ENCODE assay signal across 8 mouse cellular contexts in the genomic region with DNA sequence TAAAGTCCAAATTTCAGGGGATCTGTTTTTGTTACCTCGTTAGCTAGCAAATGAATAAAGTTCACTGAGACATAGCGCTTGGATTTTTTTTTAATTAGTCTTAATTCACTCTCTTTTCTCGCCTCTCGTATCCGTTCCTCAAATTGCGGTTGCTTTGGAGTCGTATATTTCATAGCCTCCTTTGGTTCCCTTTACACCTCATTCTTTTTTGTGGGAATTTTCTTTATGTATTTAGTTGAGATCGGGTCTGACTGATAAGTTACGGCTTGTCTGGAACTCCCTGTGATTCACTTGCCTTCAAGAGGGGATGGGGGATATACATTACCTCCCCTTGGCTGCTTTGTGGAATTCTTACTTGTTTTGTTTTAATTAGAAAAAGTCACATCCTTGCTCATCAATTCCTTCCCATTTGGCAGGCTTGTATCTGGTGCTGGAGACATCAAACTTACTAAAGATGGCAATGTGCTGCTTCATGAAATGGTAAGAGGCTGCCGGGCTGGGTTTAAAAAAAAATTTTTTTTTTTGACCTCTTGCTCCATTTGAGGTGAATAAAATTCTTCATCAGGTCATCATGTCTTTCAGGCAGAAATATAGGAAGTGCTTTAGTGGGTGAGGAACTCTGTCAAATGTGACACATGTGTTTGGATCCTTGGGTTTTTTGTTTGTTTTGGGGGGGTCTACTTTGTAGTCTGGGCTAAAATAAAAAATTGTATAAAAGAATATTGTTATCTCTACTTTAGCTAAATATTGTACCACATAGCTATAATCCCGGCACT. TPM values are rescaled to one million over a fixed set of nuclear protein-coding genes. Genes with fewer than 3 reads are reported as not detected.
A peak's percentile ranks its signal among the peaks of the same experiment; 100 is the strongest.
DNase-seq lines count a peak whose midpoint lies in the region; ATAC-seq and TF ChIP-seq lines count a peak whose summit lies in the region.

No protein-coding gene starts in this region.

- no peak for TF ChIP-seq POLR2A in liver, adult 2 months (IDR thresholded peaks at IDR 0.05; ENCODE audit: extremely low read depth, insufficient read depth, low read length)

- H3K4me1 ChIP-seq in liver, adult 2 months (ENCODE audit: control insufficient read depth, insufficient read depth, low read length), result peaks cover 4% of the 10 kb centered on the region; the same call in 1 of the 2 replicates
- H3K4me1 ChIP-seq in embryonic facial prominence, embryonic 14.5 days (ENCODE audit: control insufficient read depth, insufficient read depth, low read length), result peaks cover 16% of the 10 kb centered on the region
- H3K4me1 ChIP-seq in intestine, embryonic 16.5 days (ENCODE audit: control insufficient read depth, insufficient read depth, low read length), result peaks cover 19% of the 10 kb centered on the region
- peaks cover 24% of the 10 kb centered on the region for H3K4me1 ChIP-seq in neural tube, embryonic 13.5 days (replicated peaks)

- H3K27ac ChIP-seq in liver, adult 2 months (replicated peaks; ENCODE audit: insufficient read depth, low read depth, low read length), result peak overlapping the region; percentile 96
- peak overlapping the region; percentile 94 for H3K27ac ChIP-seq in embryonic facial prominence, embryonic 14.5 days (replicated peaks; ENCODE audit: low read depth, low read length)
- peak overlapping the region; percentile 90 for H3K27ac ChIP-seq in intestine, embryonic 16.5 days (ENCODE audit: low read length)
- H3K27ac ChIP-seq in neural tube, embryonic 13.5 days (replicated peaks), result peak overlapping the region; percentile 98

- ATAC-seq in embryonic facial prominence, embryonic 14.5 days (ENCODE audit: low read depth), result no peak
- ATAC-seq in intestine, embryonic 16.5 days, result no peak
- no peak for ATAC-seq in neural tube, embryonic 13.5 days (ENCODE audit: low read depth)
- ATAC-seq in erythroid progenitor cell, adult 5-6 weeks (replicated peaks; ENCODE audit: low FRiP score, poor library complexity, severe bottlenecking), result no peak

- TF ChIP-seq CTCF in liver, adult 2 months (IDR thresholded peaks at IDR 0.05; ENCODE audit: low read depth, low read length), result no peak

- no peak for DNase-seq in liver, adult 2 months (ENCODE audit: extremely low read depth, low read depth, low spot score)
- no peak for DNase-seq in liver
- DNase-seq in embryonic facial prominence, embryonic 14.5 days (ENCODE audit: low spot score), result no peak
- no peak for DNase-seq in c-Kit-positive CD71-positive TER-119-positive erythroid progenitor cells, embryonic 14.5 days (ENCODE audit: low spot score)
- no peak for DNase-seq in cerebellum, adult 11-12 months

- WGBS in liver, adult 2 months, result 9% methylated on average over 11 of the region's 11 CpGs
- WGBS in embryonic facial prominence, embryonic 14.5 days, result 10% methylated on average over 11 of the region's 11 CpGs
- 8% methylated on average over 11 of the region's 11 CpGs for WGBS in intestine, embryonic 16.5 days
- WGBS in neural tube, embryonic 13.5 days, result 15% methylated on average over 11 of the region's 11 CpGs

- H3K27me3 ChIP-seq in liver, adult 2 months (ENCODE audit: control insufficient read depth, insufficient read depth, low read length), result no peaks in the 10 kb centered on the region
- H3K27me3 ChIP-seq in embryonic facial prominence, embryonic 14.5 days (replicated peaks; ENCODE audit: control insufficient read depth, insufficient read depth, low read length), result no peaks in the 10 kb centered on the region
- H3K27me3 ChIP-seq in intestine, embryonic 16.5 days (replicated peaks; ENCODE audit: control insufficient read depth, insufficient read depth, low read length), result no peaks in the 10 kb centered on the region
- no peaks in the 10 kb centered on the region for H3K27me3 ChIP-seq in neural tube, embryonic 13.5 days

- H3K4me3 ChIP-seq in liver, adult 2 months (ENCODE audit: insufficient read depth, low read depth, low read length), result peak overlapping the region; percentile 82
- peak overlapping the region; percentile 93 for H3K4me3 ChIP-seq in embryonic facial prominence, embryonic 14.5 days (ENCODE audit: low read depth, low read length)
- peak overlapping the region; percentile 99 for H3K4me3 ChIP-seq in intestine, embryonic 16.5 days (ENCODE audit: low read length)
- peak overlapping the region; percentile 96 for H3K4me3 ChIP-seq in neural tube, embryonic 13.5 days

- H3K4me2 ChIP-seq in embryonic facial prominence, embryonic 14.5 days (ENCODE audit: low read depth, low read length), result peak overlapping the region; percentile 74
- H3K4me2 ChIP-seq in intestine, embryonic 16.5 days (ENCODE audit: low read depth, low read length), result peak overlapping the region; percentile 75
- peak overlapping the region; percentile 93 for H3K4me2 ChIP-seq in neural tube, embryonic 13.5 days

- peaks cover 4% of the 10 kb centered on the region; the same call in 1 of the 2 replicates for H3K79me2 ChIP-seq in liver, adult 2 months (ENCODE audit: control insufficient read depth, insufficient read depth, low read length)

- peak overlapping the region; percentile 94 for H3K9ac ChIP-seq in liver, adult 2 months (ENCODE audit: low read depth, low read length)
- peak overlapping the region; percentile 98 for H3K9ac ChIP-seq in embryonic facial prominence, embryonic 14.5 days (ENCODE audit: low read depth, low read length)
- peak overlapping the region; percentile 98 for H3K9ac ChIP-seq in intestine, embryonic 16.5 days (ENCODE audit: low read depth, low read length)
- H3K9ac ChIP-seq in neural tube, embryonic 13.5 days, result peak overlapping the region; percentile 94

- H3K9me3 ChIP-seq in embryonic facial prominence, embryonic 14.5 days (ENCODE audit: control insufficient read depth, low read length), result no peaks in the 10 kb centered on the region
- no peaks in the 10 kb centered on the region for H3K9me3 ChIP-seq in intestine, embryonic 16.5 days (ENCODE audit: control insufficient read depth, low read length)
- no peaks in the 10 kb centered on the region for H3K9me3 ChIP-seq in neural tube, embryonic 13.5 days

- H3K36me3 ChIP-seq in liver, adult 2 months (ENCODE audit: control insufficient read depth, insufficient read depth, low read length), result peaks cover 39% of the 10 kb centered on the region
- peaks cover 46% of the 10 kb centered on the region for H3K36me3 ChIP-seq in embryonic facial prominence, embryonic 14.5 days (ENCODE audit: control insufficient read depth, insufficient read depth, low read length)
- H3K36me3 ChIP-seq in intestine, embryonic 16.5 days (ENCODE audit: control insufficient read depth, insufficient read depth, low read length), result peaks cover 12% of the 10 kb centered on the region; the same call in 1 of the 2 replicates
- H3K36me3 ChIP-seq in neural tube, embryonic 13.5 days, result peaks cover 43% of the 10 kb centered on the region

RNA-seq across cellular contexts. Expression of gene Psph, which starts 0.8 kb away (rescaled TPM):
- 4.1 and 9.8 TPM in 2 replicates for total RNA-seq in liver, adult 2 months (2014; rRNA removed)
- polyA plus RNA-seq in liver, adult 2 months (2012; rRNA removed), result 8.3 and 11.0 TPM in 2 replicates
- polyA plus RNA-seq in embryonic facial prominence, embryonic 14.5 days (2014; fragmentation: Nextera tagmentation; extraction: Ambion mirVana), result 33.1 and 33.5 TPM in 2 replicates
- polyA plus RNA-seq in intestine, embryonic 16.5 days (2015; fragmentation: Nextera tagmentation; extraction: Ambion mirVana), result 48.0 and 57.1 TPM in 2 replicates
- 30.9 and 35.2 TPM in 2 replicates for polyA plus RNA-seq in neural tube, embryonic 13.5 days (2015; fragmentation: Nextera tagmentation; extraction: Ambion mirVana)
- total RNA-seq in erythroid progenitor cell, adult 5-6 weeks (2015; ENCODE audit: low replicate concordance), result 18.0 and 24.7 TPM in 2 replicates
- total RNA-seq in erythroid progenitor cell, adult 5-6 weeks (2017; ENCODE audit: low replicate concordance), result 1.9 and 16.4 TPM in 2 replicates

RNA-seq across cellular contexts. Expression of gene Sumf2, which starts 58.8 kb away (rescaled TPM):
- 5.8 and 6.0 TPM in 2 replicates for total RNA-seq in liver, adult 2 months (2014; rRNA removed)
- 8.9 and 10.2 TPM in 2 replicates for polyA plus RNA-seq in liver, adult 2 months (2012; rRNA removed)
- polyA plus RNA-seq in embryonic facial prominence, embryonic 14.5 days (2014; fragmentation: Nextera tagmentation; extraction: Ambion mirVana), result 45.6 and 60.6 TPM in 2 replicates
- polyA plus RNA-seq in intestine, embryonic 16.5 days (2015; fragmentation: Nextera tagmentation; extraction: Ambion mirVana), result 33.4 and 35.3 TPM in 2 replicates
- polyA plus RNA-seq in neural tube, embryonic 13.5 days (2015; fragmentation: Nextera tagmentation; extraction: Ambion mirVana), result 37.9 and 45.8 TPM in 2 replicates
- 1.8 and 14.7 TPM in 2 replicates for total RNA-seq in erythroid progenitor cell, adult 5-6 weeks (2015; ENCODE audit: low replicate concordance)
- total RNA-seq in erythroid progenitor cell, adult 5-6 weeks (2017; ENCODE audit: low replicate concordance), result 6.7 TPM in 1 of 2 replicates, not detected in the other
